Mouse (Mus musculus): ENCODE results near the gene Ttf2. TPM values are rescaled to one million over a fixed set of nuclear protein-coding genes. Genes with fewer than 3 reads are reported as not detected.

Ttf2 gene
- polyA plus RNA-seq, 1 experiment = 0.40 TPM

GRCm38 (mm10) chr3:100922506-100923375 is 46.7 kb downstream of the Ttf2 start:
- TF ChIP-seq GATA1 (IDR thresholded peaks at IDR 0.05; ENCODE audit: borderline replicate concordance, low read length) = no peak
- no peak for TF ChIP-seq FLI1 (IDR thresholded peaks at IDR 0.05; ENCODE audit: low read length)
- H3K36me3 ChIP-seq (replicated peaks; ENCODE audit: low read length) = no peaks in the 10 kb centered on the region
- no peaks in the 10 kb centered on the region for H3K9me3 ChIP-seq
- H3K27me3 ChIP-seq (replicated peaks) = peaks cover 29% of the 10 kb centered on the region
- peaks cover 48% of the 10 kb centered on the region for H3K4me1 ChIP-seq
- peak overlapping the region; percentile 93 for H3K4me3 ChIP-seq (replicated peaks)

- Histone ChIP-seq H3K9me3 (no peaks in the 10 kb centered on the region), H3K4me1 (peaks cover 51% of the 10 kb centered on the region), H3K4me3 (replicated peaks) (peak within 1 kb of the TSS; percentile 93), H3K27me3 (replicated peaks) (peaks cover 26% of the 10 kb centered on the region), H3K36me3 (replicated peaks; ENCODE audit: low read length) (no peaks in the 10 kb centered on the region)
- TF ChIP-seq GATA1 (IDR thresholded peaks at IDR 0.05; ENCODE audit: borderline replicate concordance, low read length) = no peak
These were observed 47.5 kb downstream of the Ttf2 start, which contains the start of gene Trim45 for GRCm38 (mm10) chr3:100921825-100922505. TSS of gene Trim45 (plus strand) at chr3:100922202.

GRCm38 (mm10) chr3:100920611-100921140 is 48.8 kb downstream of the Ttf2 start:
- Histone ChIP-seq H3K27me3 (replicated peaks) (peaks cover 18% of the 10 kb centered on the region), H3K4me3 (replicated peaks) (peak overlapping the region; percentile 93), H3K36me3 (replicated peaks; ENCODE audit: low read length) (no peaks in the 10 kb centered on the region), H3K4me1 (peaks cover 54% of the 10 kb centered on the region), H3K9me3 (no peaks in the 10 kb centered on the region)
- TF ChIP-seq GATA1 (IDR thresholded peaks at IDR 0.05; ENCODE audit: borderline replicate concordance, low read length) (no peak), FLI1 (IDR thresholded peaks at IDR 0.05; ENCODE audit: low read length) (no peak)

GRCm38 (mm10) chr3:100916844-100917243 is 52.6 kb downstream of the Ttf2 start:
- no peaks in the 10 kb centered on the region for H3K9me3 ChIP-seq
- peak overlapping the region; percentile 76 for H3K4me3 ChIP-seq (replicated peaks)
- peaks cover 6% of the 10 kb centered on the region for H3K27me3 ChIP-seq (replicated peaks)
- no peak for TF ChIP-seq FLI1 (IDR thresholded peaks at IDR 0.05; ENCODE audit: low read length)
- no peak for TF ChIP-seq GATA1 (IDR thresholded peaks at IDR 0.05; ENCODE audit: borderline replicate concordance, low read length)
- no peaks in the 10 kb centered on the region for H3K36me3 ChIP-seq (replicated peaks; ENCODE audit: low read length)
- H3K4me1 ChIP-seq = peaks cover 35% of the 10 kb centered on the region

- no peaks in the 10 kb centered on the region for H3K36me3 ChIP-seq (replicated peaks; ENCODE audit: low read length)
- no peaks in the 10 kb centered on the region for H3K9me3 ChIP-seq
- TF ChIP-seq FLI1 (IDR thresholded peaks at IDR 0.05; ENCODE audit: low read length) = no peak
- no peak for TF ChIP-seq GATA1 (IDR thresholded peaks at IDR 0.05; ENCODE audit: borderline replicate concordance, low read length)
- H3K27me3 ChIP-seq (replicated peaks) = peaks cover 13% of the 10 kb centered on the region
- H3K4me3 ChIP-seq (replicated peaks) = peak overlapping the region; percentile 53
- H3K4me1 ChIP-seq = peaks cover 17% of the 10 kb centered on the region
These were observed 57.8 kb downstream of the Ttf2 start for GRCm38 (mm10) chr3:100911498-100912213.

GRCm38 (mm10) chr3:100911026-100911425 is 58.4 kb downstream of the Ttf2 start:
- peaks cover 19% of the 10 kb centered on the region for H3K4me1 ChIP-seq
- no peak for TF ChIP-seq FLI1 (IDR thresholded peaks at IDR 0.05; ENCODE audit: low read length)
- TF ChIP-seq GATA1 (IDR thresholded peaks at IDR 0.05; ENCODE audit: borderline replicate concordance, low read length) = no peak
- peaks cover 13% of the 10 kb centered on the region for H3K27me3 ChIP-seq (replicated peaks)

GRCm38 (mm10) chr3:100910621-100911020 is 58.8 kb downstream of the Ttf2 start:
- peaks cover 23% of the 10 kb centered on the region for H3K4me1 ChIP-seq
- no peaks in the 10 kb centered on the region for H3K36me3 ChIP-seq (replicated peaks; ENCODE audit: low read length)
- H3K4me3 ChIP-seq (replicated peaks) = no peak overlapping the region
- H3K27me3 ChIP-seq (replicated peaks) = peaks cover 13% of the 10 kb centered on the region
- TF ChIP-seq GATA1 (IDR thresholded peaks at IDR 0.05; ENCODE audit: borderline replicate concordance, low read length) (no peak), FLI1 (IDR thresholded peaks at IDR 0.05; ENCODE audit: low read length) (no peak)
- no peaks in the 10 kb centered on the region for H3K9me3 ChIP-seq

More at GRCm38 (mm10) chr3:100911026-100911425, 58.4 kb downstream of the Ttf2 start:
- Histone ChIP-seq H3K9me3 (no peaks in the 10 kb centered on the region), H3K36me3 (replicated peaks; ENCODE audit: low read length) (no peaks in the 10 kb centered on the region), H3K4me3 (replicated peaks) (no peak overlapping the region)

GRCm38 (mm10) chr3:100908594-100908993 is 60.9 kb downstream of the Ttf2 start:
- Histone ChIP-seq H3K4me1 (peaks cover 26% of the 10 kb centered on the region), H3K9me3 (no peaks in the 10 kb centered on the region), H3K27me3 (replicated peaks) (peaks cover 13% of the 10 kb centered on the region), H3K4me3 (replicated peaks) (no peak overlapping the region), H3K36me3 (replicated peaks; ENCODE audit: low read length) (no peaks in the 10 kb centered on the region)
- TF ChIP-seq FLI1 (IDR thresholded peaks at IDR 0.05; ENCODE audit: low read length) (no peak), GATA1 (IDR thresholded peaks at IDR 0.05; ENCODE audit: borderline replicate concordance, low read length) (no peak)

- H3K4me1 ChIP-seq = peaks cover 26% of the 10 kb centered on the region
- TF ChIP-seq GATA1 (IDR thresholded peaks at IDR 0.05; ENCODE audit: borderline replicate concordance, low read length) = no peak
- no peak for TF ChIP-seq FLI1 (IDR thresholded peaks at IDR 0.05; ENCODE audit: low read length)
- H3K9me3 ChIP-seq = no peaks in the 10 kb centered on the region
- no peaks in the 10 kb centered on the region for H3K36me3 ChIP-seq (replicated peaks; ENCODE audit: low read length)
- H3K27me3 ChIP-seq (replicated peaks) = peaks cover 12% of the 10 kb centered on the region
- no peak overlapping the region for H3K4me3 ChIP-seq (replicated peaks)
These were observed 62.5 kb downstream of the Ttf2 start for GRCm38 (mm10) chr3:100906916-100907315.

All from megakaryocyte, embryonic 14.5 days (primary cell).